Mouse (Mus musculus) cerebellum, adult 9-10 months (tissue): ENCODE measurements around the gene Cckbr.

ENCODE experiments used
- DNase-seq: peaks from one replicate; pipeline ENCODE4 v3.0.0; 2022

The Cckbr gene

GRCm38 (mm10) chr7:105425424-105426043 is at the start of gene Cckbr:
Cckbr (plus strand) TSS chr7:105425731.
- no peak for DNase-seq

DNA sequence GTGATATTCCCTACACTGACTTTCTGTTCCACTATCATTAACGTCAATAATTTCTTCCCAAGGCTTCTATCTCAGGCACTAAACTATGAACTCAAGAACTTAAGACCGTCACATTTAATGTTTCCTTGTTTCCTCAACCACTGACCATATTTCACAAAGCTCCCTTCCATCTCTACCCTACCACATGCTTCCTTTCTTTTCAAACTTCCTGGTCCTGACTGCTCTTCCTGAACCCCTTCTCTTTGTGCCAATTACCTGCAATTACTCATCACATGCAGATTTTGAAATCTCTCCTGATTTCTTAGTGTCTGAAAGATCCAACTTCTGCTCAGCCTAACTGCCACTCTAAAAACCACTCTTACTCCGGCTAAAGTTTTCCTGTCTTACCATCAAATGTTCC is 45.2 kb upstream of the Cckbr start:
- DNase-seq, result no peak

GRCm38 (mm10) chr7:105387696-105388095 is 37.8 kb upstream of the Cckbr start:
- DNase-seq, result no peak

DNA sequence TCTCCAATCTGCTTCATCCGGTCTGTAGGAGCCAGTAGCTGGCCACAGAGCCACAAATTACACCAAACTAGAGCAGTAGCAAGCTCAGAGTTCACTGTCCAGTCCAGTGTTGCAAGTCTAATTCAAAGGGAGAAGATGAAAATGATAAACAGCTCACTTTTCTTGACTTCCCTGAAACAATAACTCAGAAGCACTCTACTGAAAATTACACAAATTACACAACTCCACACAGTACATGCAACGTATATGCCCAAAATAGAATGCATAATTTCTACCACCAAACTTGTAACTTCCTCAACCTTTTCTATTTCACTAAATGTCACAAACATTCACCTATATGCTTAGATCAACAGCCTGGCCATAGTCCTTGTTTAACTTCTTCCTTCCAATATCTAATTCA is 35.3 kb upstream of the Cckbr start:
- no peak for DNase-seq

DNA sequence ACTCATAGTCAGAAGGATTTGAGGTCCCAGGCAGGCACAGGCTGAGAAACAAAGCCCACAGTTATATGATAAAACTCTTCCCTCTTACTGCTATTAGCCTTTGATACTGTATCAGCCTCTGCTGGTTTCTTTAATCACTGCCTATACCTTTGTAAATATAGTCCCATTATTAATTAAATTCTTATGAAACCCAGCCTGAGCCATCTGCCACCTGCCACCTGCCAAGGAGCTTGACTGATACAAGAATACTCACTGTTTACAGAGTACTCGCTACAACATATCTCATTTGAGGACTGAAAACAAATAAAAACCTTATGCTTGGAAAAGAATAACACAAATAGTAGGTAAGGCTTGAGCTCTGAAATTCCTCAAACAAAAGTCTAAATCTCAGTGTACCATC is 30.9 kb upstream of the Cckbr start:
- DNase-seq, result peak; percentile 75

GRCm38 (mm10) chr7:105395131-105395820 is 30.3 kb upstream of the Cckbr start:
- no peak for DNase-seq

DNA sequence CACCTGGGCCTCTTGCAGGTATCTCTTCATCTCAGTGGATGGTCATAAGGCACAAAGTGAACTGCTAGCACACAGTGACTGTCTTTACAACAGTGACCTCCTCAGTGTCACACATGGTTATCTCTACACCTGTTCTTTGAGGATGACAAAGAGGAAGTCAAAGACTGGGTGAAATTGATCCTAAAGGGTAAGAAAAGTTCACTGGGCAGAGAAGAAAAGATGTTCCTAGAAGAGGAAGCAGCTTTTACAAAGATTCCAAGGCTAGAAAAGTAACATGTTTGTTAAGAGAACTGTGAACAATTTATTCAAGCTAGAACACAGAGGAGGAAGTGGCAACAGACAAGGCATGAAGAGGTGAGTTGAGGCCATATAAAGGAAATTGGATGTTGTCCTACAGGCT is 29.4 kb upstream of the Cckbr start:
- no peak for DNase-seq

DNA sequence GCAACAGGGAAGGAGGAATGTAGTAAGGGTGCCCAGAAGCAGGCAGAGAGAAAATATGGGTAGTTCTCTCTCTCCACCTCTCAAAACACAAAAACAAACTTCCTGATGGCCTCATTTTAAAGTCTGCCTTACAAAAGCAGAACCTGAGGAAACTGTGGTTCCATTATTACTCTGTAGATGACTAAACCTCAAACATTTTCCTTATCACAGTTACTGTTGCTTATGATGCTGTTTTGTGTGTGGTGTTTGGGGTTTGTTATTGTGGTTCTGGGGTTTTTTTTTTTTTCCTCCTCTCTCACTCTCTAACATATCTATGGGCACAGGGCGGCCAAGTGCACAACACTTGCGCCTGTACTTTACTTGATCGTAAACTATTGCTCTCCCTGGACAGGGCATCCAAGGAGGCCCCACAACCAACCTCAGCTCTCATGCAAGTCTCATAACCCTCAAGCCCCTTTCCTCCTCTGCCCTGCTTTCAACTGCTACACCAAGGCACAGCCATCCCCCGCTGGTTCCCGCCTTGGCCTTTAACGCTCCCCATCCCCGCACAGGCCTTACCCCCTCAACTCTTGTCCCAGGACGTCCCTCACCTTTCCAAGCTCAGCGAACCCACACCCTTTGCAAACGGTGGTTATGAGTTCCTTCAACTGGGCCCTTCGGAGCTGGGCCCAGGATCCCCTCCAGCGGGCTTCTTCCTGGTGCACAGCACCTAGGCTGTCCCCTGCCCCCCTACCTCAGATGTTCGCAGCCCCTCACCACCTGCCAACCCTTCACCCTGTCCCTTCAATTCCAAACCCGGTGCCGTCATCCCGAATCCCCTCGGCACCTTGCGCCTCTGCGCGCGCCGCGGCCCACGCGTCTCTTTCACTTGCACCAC is 26.2 kb upstream of the Cckbr start:
- DNase-seq, result peak; percentile 26

GRCm38 (mm10) chr7:105399935-105400624 is 25.5 kb upstream of the Cckbr start, which contains the start of gene Fam160a2:
Fam160a2 (minus strand) TSS chr7:105400054.
- peak; percentile 100 for DNase-seq

- no peak for DNase-seq
Measured at GRCm38 (mm10) chr7:105404268-105404667, 21.3 kb upstream of the Cckbr start, which contains the start of gene Cnga4. Cnga4 (plus strand) TSS chr7:105404568.

- DNase-seq, result no peak
Measured at GRCm38 (mm10) chr7:105406322-105406721, 19.2 kb upstream of the Cckbr start.

DNA sequence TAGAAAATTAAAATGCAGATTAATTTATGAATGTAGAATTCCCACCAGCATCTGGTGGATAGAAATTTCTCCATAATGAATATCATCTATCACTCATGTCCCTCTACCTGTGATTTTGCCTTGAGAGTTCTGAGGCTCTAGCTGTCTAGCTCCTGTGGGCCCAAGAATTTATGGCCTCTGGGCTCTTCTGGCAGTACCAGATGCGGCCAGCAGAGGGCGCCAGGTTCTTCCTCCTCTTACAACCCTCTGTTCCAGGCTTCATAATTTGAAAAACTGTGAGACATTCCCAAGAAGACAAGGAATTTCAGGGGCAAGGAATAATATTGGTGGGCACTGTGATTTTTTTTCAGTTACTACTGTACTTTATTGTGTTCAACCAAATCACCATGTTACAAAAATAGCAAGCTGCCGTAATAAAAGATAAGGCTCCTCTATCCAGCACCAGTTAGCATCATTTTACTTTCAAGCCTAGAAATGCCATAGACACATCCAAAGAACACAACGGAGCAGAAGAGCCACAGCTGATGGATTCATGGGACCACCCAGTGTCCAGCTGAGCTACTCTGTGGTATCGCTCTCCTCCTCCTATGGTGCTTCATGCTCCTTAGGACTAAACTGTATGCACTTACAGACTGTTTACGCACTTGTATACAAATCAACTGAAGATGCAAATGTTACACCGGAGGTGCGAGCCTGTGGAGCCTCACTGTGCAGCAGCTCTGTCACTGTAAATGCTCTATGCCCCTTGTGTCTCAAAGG is 13.5 kb upstream of the Cckbr start:
- peak; percentile 79 for DNase-seq

DNA sequence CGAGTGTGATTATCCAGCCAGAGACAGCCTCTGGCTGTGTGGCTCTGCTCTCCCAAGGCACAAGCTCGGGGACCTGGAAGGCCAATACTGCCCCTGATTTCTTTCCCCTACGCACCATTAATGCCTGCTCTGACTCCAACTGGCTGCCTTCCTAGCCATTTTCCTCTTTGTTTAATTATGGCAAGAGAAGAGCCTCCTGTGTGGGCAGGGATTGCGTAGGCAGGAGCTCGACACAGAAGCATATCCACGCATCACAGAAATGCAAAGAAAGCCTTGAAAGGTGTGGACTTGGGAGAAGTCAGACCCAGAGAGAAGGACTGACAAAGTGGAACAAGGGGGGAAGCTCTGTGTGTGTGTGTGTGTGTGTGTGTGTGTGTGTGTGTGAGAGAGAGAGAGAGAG is 11.1 kb upstream of the Cckbr start:
- no peak for DNase-seq

GRCm38 (mm10) chr7:105416529-105416928 is 9.0 kb upstream of the Cckbr start:
- DNase-seq, result no peak

GRCm38 (mm10) chr7:105418106-105418505 is 7.4 kb upstream of the Cckbr start:
- DNase-seq, result no peak

GRCm38 (mm10) chr7:105420903-105421302 is 4.6 kb upstream of the Cckbr start:
- no peak for DNase-seq

GRCm38 (mm10) chr7:105424368-105424767 is 1.2 kb upstream of the Cckbr start:
- no peak for DNase-seq

GRCm38 (mm10) chr7:105426051-105426450 is 520 bp downstream of the Cckbr start:
- DNase-seq, result no peak

DNA sequence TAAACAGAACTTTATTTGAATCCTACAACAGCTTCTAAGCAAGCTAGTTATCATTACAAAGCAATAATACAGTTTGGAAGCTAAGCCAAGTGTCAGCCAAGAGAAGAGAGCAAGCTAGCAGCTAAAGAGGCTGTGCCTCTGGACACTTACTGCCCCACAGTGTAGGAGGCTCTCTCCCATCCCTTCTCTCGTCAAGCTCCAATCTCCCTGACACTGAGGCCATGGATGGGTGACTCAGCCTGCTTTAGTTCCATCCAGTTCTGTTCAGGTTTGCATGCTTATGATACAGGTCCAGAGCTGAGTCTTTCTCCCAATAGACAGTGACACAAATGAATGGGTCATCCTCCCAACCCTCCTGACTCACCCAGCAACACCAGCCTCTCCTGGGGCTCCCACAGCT is 6.5 kb downstream of the Cckbr start:
- no peak for DNase-seq

GRCm38 (mm10) chr7:105433859-105434258 is 8.3 kb downstream of the Cckbr start:
- DNase-seq, result no peak

DNA sequence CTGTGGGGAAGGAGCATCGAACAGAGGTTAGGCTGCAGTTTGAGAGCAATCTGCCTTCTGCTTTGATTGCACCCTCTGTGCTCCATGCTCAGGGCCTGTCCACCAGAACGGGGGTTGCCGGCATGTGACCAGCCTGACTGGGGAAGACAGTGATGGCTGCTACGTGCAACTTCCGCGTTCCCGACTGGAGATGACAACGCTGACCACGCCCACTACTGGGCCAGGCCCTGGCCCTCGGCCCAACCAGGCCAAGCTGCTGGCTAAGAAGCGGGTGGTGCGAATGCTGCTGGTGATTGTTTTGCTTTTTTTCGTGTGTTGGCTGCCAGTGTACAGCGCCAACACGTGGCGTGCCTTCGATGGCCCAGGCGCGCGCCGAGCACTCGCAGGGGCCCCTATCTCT is 9.3 kb downstream of the Cckbr start:
- DNase-seq, result no peak
